Mouse (Mus musculus) bone marrow, adult 2 months (tissue): ENCODE measurements around the gene Gal3st4.

Experiments used
- CTCF ChIP-seq: fragments of 200-500 bp; IDR thresholded peaks from 2 replicates; pipeline ENCODE4 v1.5.1; 2011; ENCODE audit warnings: low read length, control low read depth; ENCODE audit not compliant: control insufficient read depth, insufficient read depth
- POLR2A ChIP-seq: fragments of 200-500 bp; IDR thresholded peaks from 2 replicates; pipeline ENCODE4 v1.6.1; 2011; ENCODE audit warnings: low read depth, mild to moderate bottlenecking, control low read depth, low read length, borderline replicate concordance; ENCODE audit not compliant: control insufficient read depth

GRCm38 (mm10) chr5:138251144-138251543, 21.5 kb downstream of the Gal3st4 start:
- TF ChIP-seq CTCF (no peak), POLR2A (no peak)
